Mouse (Mus musculus): ENCODE results near the gene Kalrn. TPM values are rescaled to one million over a fixed set of nuclear protein-coding genes. Genes with fewer than 3 reads are reported as not detected.

Gene Kalrn
- polyA plus RNA-seq, 1 experiment from 2014 or later, result 30.5 TPM

DNA sequence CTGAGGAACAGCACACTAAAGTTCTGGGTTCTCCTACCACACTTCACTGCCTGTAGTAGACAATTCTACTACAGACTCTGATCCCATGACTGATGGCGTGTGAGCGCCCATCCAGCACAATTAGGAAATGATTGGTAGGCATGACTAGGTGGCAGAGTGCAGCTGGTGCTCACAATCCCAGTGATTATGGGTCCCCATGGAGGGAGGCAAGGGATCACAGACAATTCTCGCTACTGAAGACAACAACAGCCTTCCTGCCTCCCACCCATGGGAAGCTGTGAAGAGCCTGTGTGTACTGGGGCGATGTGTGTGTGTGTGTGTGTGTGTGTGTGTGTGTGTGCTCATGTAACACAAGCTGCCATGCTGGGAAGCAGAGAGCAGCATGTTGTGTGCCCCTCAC lies 190.3 kb downstream of the Kalrn start:
- Histone ChIP-seq H3K4me3 (replicated peaks; ENCODE audit: low read length) (no peak overlapping the region), H3K36me3 (replicated peaks; ENCODE audit: control insufficient read depth, insufficient read depth) (peaks cover 9% of the 10 kb centered on the region; the same call in 1 of the 2 replicates), H3K4me1 (replicated peaks; ENCODE audit: control insufficient read depth, insufficient read depth, low read length) (peaks cover 12% of the 10 kb centered on the region; the same call in 1 of the 2 replicates), H3K9me3 (ENCODE audit: control insufficient read depth, low read length) (no peaks in the 10 kb centered on the region), H3K4me2 (replicated peaks) (no peak overlapping the region), H3K27me3 (ENCODE audit: control insufficient read depth, insufficient read depth, low read length) (no peaks in the 10 kb centered on the region), H3K9ac (no peak overlapping the region), H3K27ac (no peak overlapping the region)
- ATAC-seq (ENCODE audit: low FRiP score) (no peak), DNase-seq (ENCODE audit: low spot score) (no peak)
- 44% methylated on average over 4 of the region's 4 CpGs for WGBS

DNA sequence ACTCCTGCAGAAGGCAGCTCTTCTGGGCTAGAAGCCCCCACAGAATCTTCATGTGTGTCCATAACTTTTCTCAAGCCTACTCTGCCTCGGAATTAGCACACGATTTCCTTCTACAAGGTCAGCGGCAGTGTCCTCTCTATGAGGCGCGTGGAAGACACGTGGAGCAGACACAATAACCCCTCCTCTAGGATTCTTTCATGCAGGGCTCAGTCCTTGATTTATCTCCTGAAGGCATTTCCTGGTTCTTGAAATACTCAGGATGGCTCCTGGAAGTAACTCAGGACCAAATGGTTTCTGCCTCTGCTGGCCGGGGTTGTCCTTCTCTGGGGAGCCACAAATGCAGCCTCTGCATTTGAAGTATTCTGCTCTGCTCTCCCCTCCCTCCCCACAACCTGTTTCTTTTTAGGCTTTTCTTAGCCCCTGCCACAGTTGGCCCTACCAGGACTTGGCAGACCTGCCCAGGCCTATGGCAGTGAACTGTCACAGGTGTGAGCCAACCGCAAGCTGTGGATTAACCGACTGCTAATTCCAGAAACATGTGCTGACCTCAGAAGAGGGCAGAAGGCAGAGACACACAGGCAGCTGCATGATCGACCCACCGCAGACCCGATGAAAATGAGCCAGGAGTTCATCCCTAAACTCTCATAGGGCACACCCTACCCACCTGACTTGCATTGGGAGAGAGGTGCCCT lies 197.0 kb downstream of the Kalrn start:
- DNase-seq (ENCODE audit: low spot score) (no peak), ATAC-seq (ENCODE audit: low FRiP score) (no peak)
- H3K4me3 ChIP-seq (replicated peaks; ENCODE audit: low read length), result no peak overlapping the region
- no peaks in the 10 kb centered on the region for H3K9me3 ChIP-seq (ENCODE audit: control insufficient read depth, low read length)
- H3K36me3 ChIP-seq (replicated peaks; ENCODE audit: control insufficient read depth, insufficient read depth), result no peaks in the 10 kb centered on the region
- no peak overlapping the region for H3K9ac ChIP-seq
- H3K4me1 ChIP-seq (replicated peaks; ENCODE audit: control insufficient read depth, insufficient read depth, low read length), result 0 out of 2 replicates have a peak, but pooled peaks cover 4% of the 10 kb centered on the region
- H3K4me2 ChIP-seq (replicated peaks), result no peak overlapping the region
- no peaks in the 10 kb centered on the region for H3K27me3 ChIP-seq (ENCODE audit: control insufficient read depth, insufficient read depth, low read length)
- 83% methylated on average over 12 of the region's 12 CpGs for WGBS
- no peak overlapping the region for H3K27ac ChIP-seq

DNA sequence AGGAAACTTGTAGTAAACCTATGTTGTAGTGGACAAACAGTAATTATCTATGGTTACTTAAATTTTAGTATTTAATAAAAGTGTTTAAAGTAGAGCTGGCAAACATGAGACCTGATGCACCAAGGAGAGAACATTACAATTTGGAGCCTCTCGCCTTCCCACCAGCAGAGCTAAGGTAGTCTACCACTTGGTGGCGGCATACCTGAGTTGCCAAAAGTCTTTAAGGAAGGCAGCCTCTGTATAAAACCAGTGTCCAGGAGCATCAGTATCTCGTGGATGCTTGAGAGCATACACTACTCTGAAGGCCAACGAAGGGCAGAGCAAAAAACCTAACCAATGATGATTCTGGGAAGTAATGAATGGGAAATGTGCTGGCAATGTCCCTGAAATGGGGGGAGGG lies 199.8 kb downstream of the Kalrn start:
- H3K9ac ChIP-seq, result no peak overlapping the region
- H3K4me2 ChIP-seq (replicated peaks), result no peak overlapping the region
- no peak for ATAC-seq (ENCODE audit: low FRiP score)
- H3K4me3 ChIP-seq (replicated peaks; ENCODE audit: low read length), result no peak overlapping the region
- H3K36me3 ChIP-seq (replicated peaks; ENCODE audit: control insufficient read depth, insufficient read depth), result 0 out of 2 replicates have a peak, but pooled peaks cover 5% of the 10 kb centered on the region
- H3K27ac ChIP-seq, result no peak overlapping the region
- 73% methylated on average over 4 of the region's 4 CpGs for WGBS
- DNase-seq (ENCODE audit: low spot score), result no peak
- H3K9me3 ChIP-seq (ENCODE audit: control insufficient read depth, low read length), result no peaks in the 10 kb centered on the region
- 0 out of 2 replicates have a peak, but pooled peaks cover 4% of the 10 kb centered on the region for H3K4me1 ChIP-seq (replicated peaks; ENCODE audit: control insufficient read depth, insufficient read depth, low read length)
- H3K27me3 ChIP-seq (ENCODE audit: control insufficient read depth, insufficient read depth, low read length), result no peaks in the 10 kb centered on the region

DNA sequence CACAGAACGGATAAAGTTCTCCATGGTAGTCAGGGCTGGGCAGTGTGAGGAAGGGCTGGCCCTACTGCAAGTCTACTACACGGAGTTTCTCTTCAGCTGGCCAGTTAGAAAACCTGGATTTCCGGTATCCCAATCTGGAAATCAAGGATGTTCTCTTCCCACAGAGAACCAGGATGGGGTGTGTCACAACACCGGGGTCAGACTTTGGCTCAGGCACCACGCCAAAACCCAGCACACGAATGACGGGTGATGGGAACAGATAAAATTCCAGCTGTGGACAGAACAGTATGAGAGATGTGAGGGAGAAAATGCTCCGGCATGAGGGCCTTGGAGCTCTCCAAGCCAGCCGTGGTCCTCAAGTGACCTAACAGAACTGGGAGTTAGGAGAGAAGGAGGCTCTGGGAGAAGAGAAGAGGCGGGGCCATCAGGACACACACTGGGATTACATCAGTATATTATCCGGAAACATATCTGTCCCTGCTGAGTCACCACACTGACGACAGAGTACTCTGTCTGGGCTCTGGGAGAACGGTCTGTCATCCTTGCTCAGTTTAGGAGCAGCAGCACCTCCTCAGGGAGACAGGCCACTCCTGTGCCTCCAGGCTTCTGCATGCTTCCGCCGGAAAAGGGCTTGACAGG lies 201.1 kb downstream of the Kalrn start:
- no peaks in the 10 kb centered on the region for H3K9me3 ChIP-seq (ENCODE audit: control insufficient read depth, low read length)
- H3K9ac ChIP-seq, result no peak overlapping the region
- WGBS, result 73% methylated on average over 15 of the region's 15 CpGs

DNA sequence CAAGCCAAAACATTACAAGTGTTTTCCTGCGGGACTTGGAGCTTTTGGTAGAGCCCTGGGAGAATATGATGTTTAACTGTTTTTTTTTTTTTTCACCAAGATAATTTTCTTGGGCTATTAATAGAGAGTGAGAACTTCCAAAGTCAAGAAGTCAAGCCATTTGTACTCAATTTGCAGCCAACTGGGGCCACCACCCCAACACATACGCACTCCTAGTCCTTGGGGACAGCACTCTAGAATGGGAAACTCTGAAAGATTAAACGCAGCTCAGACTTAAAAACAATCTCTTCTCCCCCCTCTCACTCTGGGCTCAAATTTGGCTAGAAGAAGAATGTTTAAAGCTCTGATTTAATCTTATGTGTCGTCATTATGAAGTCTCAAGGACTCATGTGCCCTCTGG lies 214.1 kb downstream of the Kalrn start:
- DNase-seq (ENCODE audit: low spot score) (no peak), ATAC-seq (ENCODE audit: low FRiP score) (no peak)
- no peaks in the 10 kb centered on the region for H3K4me1 ChIP-seq (replicated peaks; ENCODE audit: control insufficient read depth, insufficient read depth, low read length)
- H3K4me2 ChIP-seq (replicated peaks), result no peak overlapping the region
- H3K27me3 ChIP-seq (ENCODE audit: control insufficient read depth, insufficient read depth, low read length), result no peaks in the 10 kb centered on the region
- 91% methylated on average over 4 of the region's 4 CpGs for WGBS
- H3K9me3 ChIP-seq (ENCODE audit: control insufficient read depth, low read length), result no peaks in the 10 kb centered on the region
- H3K9ac ChIP-seq, result no peak overlapping the region
- no peak overlapping the region for H3K4me3 ChIP-seq (replicated peaks; ENCODE audit: low read length)
- H3K27ac ChIP-seq, result no peak overlapping the region
- H3K36me3 ChIP-seq (replicated peaks; ENCODE audit: control insufficient read depth, insufficient read depth), result peaks cover 9% of the 10 kb centered on the region

More for the DNA sequence above, 201.1 kb downstream of the Kalrn start:
- Histone ChIP-seq H3K4me3 (replicated peaks; ENCODE audit: low read length) (no peak overlapping the region), H3K4me2 (replicated peaks) (no peak overlapping the region), H3K27me3 (ENCODE audit: control insufficient read depth, insufficient read depth, low read length) (no peaks in the 10 kb centered on the region), H3K4me1 (replicated peaks; ENCODE audit: control insufficient read depth, insufficient read depth, low read length) (0 out of 2 replicates have a peak, but pooled peaks cover 4% of the 10 kb centered on the region), H3K27ac (no peak overlapping the region), H3K36me3 (replicated peaks; ENCODE audit: control insufficient read depth, insufficient read depth) (0 out of 2 replicates have a peak, but pooled peaks cover 5% of the 10 kb centered on the region)
- DNase-seq (ENCODE audit: low spot score), result no peak
- no peak for ATAC-seq (ENCODE audit: low FRiP score)

DNA sequence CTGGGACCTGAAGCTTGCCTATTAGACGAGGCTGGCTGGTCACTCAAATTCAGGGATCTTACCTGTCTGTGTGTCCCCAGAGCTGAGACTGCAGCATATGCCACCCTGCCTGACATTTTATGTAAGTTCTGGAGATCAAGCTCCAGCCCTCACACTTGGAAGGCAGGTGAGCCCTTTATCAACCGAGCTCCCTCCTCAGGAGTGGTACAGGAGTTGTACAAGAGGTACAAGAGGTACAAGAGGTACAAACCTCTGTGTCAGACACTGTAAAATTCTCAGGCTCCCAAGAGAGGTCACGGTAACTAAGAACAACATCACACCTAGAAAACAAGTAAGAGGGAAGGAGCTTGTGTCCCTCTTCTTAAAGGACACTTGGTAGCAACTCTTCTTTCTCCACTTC lies 217.8 kb downstream of the Kalrn start:
- Histone ChIP-seq H3K4me2 (replicated peaks) (no peak overlapping the region), H3K36me3 (replicated peaks; ENCODE audit: control insufficient read depth, insufficient read depth) (peaks cover 13% of the 10 kb centered on the region), H3K9me3 (ENCODE audit: control insufficient read depth, low read length) (no peaks in the 10 kb centered on the region), H3K27me3 (ENCODE audit: control insufficient read depth, insufficient read depth, low read length) (no peaks in the 10 kb centered on the region), H3K4me1 (replicated peaks; ENCODE audit: control insufficient read depth, insufficient read depth, low read length) (no peaks in the 10 kb centered on the region; the same call in 1 of the 2 replicates), H3K4me3 (replicated peaks; ENCODE audit: low read length) (no peak overlapping the region), H3K27ac (no peak overlapping the region), H3K9ac (no peak overlapping the region)
- DNase-seq (ENCODE audit: low spot score), result no peak
- no peak for ATAC-seq (ENCODE audit: low FRiP score)
- 83% methylated on average over 3 of the region's 3 CpGs for WGBS

DNA sequence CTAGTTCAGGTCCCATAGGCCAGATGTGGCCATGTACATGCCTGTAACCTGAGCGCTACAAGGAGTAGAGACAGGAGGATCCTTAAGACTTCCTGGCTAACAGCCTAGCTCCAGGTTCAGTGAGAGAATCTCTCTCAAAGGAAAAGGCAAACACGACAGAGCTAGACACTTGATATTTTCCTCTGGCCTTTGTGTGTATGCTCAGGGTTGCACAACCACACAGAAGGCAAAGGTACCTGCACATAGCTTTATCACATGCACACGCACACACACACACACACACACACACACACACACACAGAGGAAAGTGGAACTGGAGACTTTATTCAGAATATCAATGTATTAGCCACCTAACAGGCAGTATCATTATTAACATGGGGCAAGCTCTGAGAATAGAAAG lies 219.3 kb downstream of the Kalrn start:
- no peak overlapping the region for H3K27ac ChIP-seq

DNA sequence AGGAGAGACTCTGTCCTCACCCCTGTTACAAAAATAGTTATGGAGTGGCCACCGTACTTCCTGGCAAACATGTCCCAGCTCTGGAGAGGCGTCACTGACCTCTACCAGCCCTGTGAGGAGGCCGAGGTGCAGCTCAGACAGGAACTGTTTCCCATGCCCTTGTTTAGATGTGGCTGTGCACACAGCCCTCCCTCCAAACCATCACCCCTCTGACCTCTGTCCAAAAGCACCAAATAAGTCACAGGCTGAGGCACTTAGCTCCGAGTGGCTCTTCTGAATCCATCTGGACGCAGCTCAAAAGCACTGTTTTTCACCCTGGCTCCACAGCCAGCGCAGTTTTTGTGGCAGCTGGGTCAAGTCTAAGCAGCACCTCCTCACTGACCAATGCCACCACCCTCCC lies 220.6 kb downstream of the Kalrn start:
- no peaks in the 10 kb centered on the region for H3K9me3 ChIP-seq (ENCODE audit: control insufficient read depth, low read length)
- no peak overlapping the region for H3K9ac ChIP-seq
- peaks cover 11% of the 10 kb centered on the region for H3K36me3 ChIP-seq (replicated peaks; ENCODE audit: control insufficient read depth, insufficient read depth)
- no peaks in the 10 kb centered on the region; the same call in 1 of the 2 replicates for H3K4me1 ChIP-seq (replicated peaks; ENCODE audit: control insufficient read depth, insufficient read depth, low read length)
- 52% methylated on average over 6 of the region's 6 CpGs for WGBS
- H3K4me2 ChIP-seq (replicated peaks), result no peak overlapping the region
- DNase-seq (ENCODE audit: low spot score), result no peak
- no peaks in the 10 kb centered on the region for H3K27me3 ChIP-seq (ENCODE audit: control insufficient read depth, insufficient read depth, low read length)
- H3K4me3 ChIP-seq (replicated peaks; ENCODE audit: low read length), result no peak overlapping the region
- ATAC-seq (ENCODE audit: low FRiP score), result no peak
- H3K27ac ChIP-seq, result no peak overlapping the region

More for the DNA sequence above, 219.3 kb downstream of the Kalrn start:
- Histone ChIP-seq H3K4me2 (replicated peaks) (no peak overlapping the region), H3K36me3 (replicated peaks; ENCODE audit: control insufficient read depth, insufficient read depth) (peaks cover 11% of the 10 kb centered on the region), H3K4me3 (replicated peaks; ENCODE audit: low read length) (no peak overlapping the region), H3K9ac (no peak overlapping the region), H3K9me3 (ENCODE audit: control insufficient read depth, low read length) (no peaks in the 10 kb centered on the region), H3K27me3 (ENCODE audit: control insufficient read depth, insufficient read depth, low read length) (no peaks in the 10 kb centered on the region), H3K4me1 (replicated peaks; ENCODE audit: control insufficient read depth, insufficient read depth, low read length) (no peaks in the 10 kb centered on the region; the same call in 1 of the 2 replicates)
- DNase-seq (ENCODE audit: low spot score) (no peak), ATAC-seq (ENCODE audit: low FRiP score) (no peak)
- 86% methylated on average over 3 of the region's 3 CpGs for WGBS

DNA sequence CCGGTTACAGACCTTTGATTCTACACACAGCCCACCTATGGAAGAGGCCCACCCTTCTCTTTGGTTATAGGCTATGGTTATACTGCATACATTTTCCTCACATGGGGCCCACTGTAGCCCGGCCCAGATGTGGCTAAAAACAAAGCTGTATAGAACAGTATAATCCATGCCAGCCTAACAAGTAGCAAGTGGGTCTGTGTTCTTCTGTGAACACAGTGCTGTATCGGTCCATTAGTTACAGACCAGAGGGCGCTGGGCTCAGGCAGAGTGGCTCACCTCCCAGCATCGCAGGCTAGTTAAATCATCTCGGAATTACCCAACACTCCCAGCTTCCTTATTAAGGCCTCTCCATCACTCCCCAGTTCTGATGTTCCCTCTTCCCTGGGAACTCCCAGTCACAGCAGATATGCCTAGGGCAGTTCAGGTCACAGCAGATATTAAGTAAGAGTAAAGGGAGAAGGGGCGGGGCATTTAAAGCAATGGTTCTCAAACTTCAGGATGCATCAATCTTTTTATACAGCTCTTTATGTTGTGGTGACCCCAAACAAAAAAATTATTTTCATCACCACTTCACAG lies 221.7 kb downstream of the Kalrn start:
- H3K9ac ChIP-seq, result no peak overlapping the region
- ATAC-seq (ENCODE audit: low FRiP score) (no peak), DNase-seq (ENCODE audit: low spot score) (no peak)
- no peaks in the 10 kb centered on the region; the same call in 1 of the 2 replicates for H3K4me1 ChIP-seq (replicated peaks; ENCODE audit: control insufficient read depth, insufficient read depth, low read length)
- no peak overlapping the region for H3K27ac ChIP-seq
- no peaks in the 10 kb centered on the region for H3K27me3 ChIP-seq (ENCODE audit: control insufficient read depth, insufficient read depth, low read length)
- peaks cover 8% of the 10 kb centered on the region for H3K36me3 ChIP-seq (replicated peaks; ENCODE audit: control insufficient read depth, insufficient read depth)
- no peaks in the 10 kb centered on the region for H3K9me3 ChIP-seq (ENCODE audit: control insufficient read depth, low read length)
- H3K4me3 ChIP-seq (replicated peaks; ENCODE audit: low read length), result no peak overlapping the region
- 82% methylated on average over 7 of the region's 7 CpGs for WGBS
- no peak overlapping the region for H3K4me2 ChIP-seq (replicated peaks)

Data from hindbrain, embryonic 14.5 days (tissue).